Mouse (Mus musculus) telencephalon, adult 2 months (tissue): Measurements from ENCODE around the gene Klk15.
"Not testable (repeated sequence)": the region's sequence is repeated elsewhere in the genome, so short reads cannot be mapped to it uniquely, and the experiment has no call there.

ENCODE experiments used
- DNase-seq: peaks from one replicate; pipeline ENCODE4 v3.0.0-alpha.2; 2011; ENCODE audit warnings: low read depth, low spot score

Gene Klk15

GRCm38 (mm10) chr7:43933440-43933839, at the start of gene Klk15:
Gene Klk15 (plus strand): TSS chr7:43933740.
- DNase-seq = no peak

- DNase-seq = no peak
These were observed 42.2 kb upstream of the Klk15 start for GRCm38 (mm10) chr7:43891365-43891764.

- DNase-seq = no peak
These were observed 41.8 kb upstream of the Klk15 start for GRCm38 (mm10) chr7:43891788-43892187.

- peak; percentile 45 for DNase-seq
These were observed 38.7 kb upstream of the Klk15 start for GRCm38 (mm10) chr7:43894836-43895235.

- DNase-seq = no peak
These were observed 18.7 kb upstream of the Klk15 start for GRCm38 (mm10) chr7:43914821-43915220.

GRCm38 (mm10) chr7:43918426-43918825, 15.1 kb upstream of the Klk15 start:
- no peak for DNase-seq

GRCm38 (mm10) chr7:43918871-43919270, 14.7 kb upstream of the Klk15 start:
- no peak for DNase-seq

- peak; percentile 23 for DNase-seq
These were observed 13.7 kb upstream of the Klk15 start for GRCm38 (mm10) chr7:43919559-43920451.

GRCm38 (mm10) chr7:43920582-43920981, 13.0 kb upstream of the Klk15 start:
- no peak for DNase-seq

- DNase-seq = no peak
These were observed 12.5 kb upstream of the Klk15 start for GRCm38 (mm10) chr7:43921087-43921486.

GRCm38 (mm10) chr7:43921941-43922340, 11.6 kb upstream of the Klk15 start:
- DNase-seq = no peak

GRCm38 (mm10) chr7:43925985-43926384, 7.6 kb upstream of the Klk15 start:
- no peak for DNase-seq

- no peak for DNase-seq
These were observed 5.0 kb upstream of the Klk15 start for GRCm38 (mm10) chr7:43928521-43928920.

- DNase-seq = no peak
These were observed 1.2 kb upstream of the Klk15 start for GRCm38 (mm10) chr7:43932337-43932736.

- DNase-seq = no peak
These were observed 1.2 kb downstream of the Klk15 start for GRCm38 (mm10) chr7:43934747-43935146.

GRCm38 (mm10) chr7:43936551-43936950, 3.0 kb downstream of the Klk15 start:
- DNase-seq = no peak

GRCm38 (mm10) chr7:43942293-43942692, 8.8 kb downstream of the Klk15 start:
- DNase-seq = not testable (repeated sequence)

- DNase-seq = no peak
These were observed 11.3 kb downstream of the Klk15 start for GRCm38 (mm10) chr7:43944727-43945264.

GRCm38 (mm10) chr7:43950364-43950763, 16.8 kb downstream of the Klk15 start, which contains the start of gene Klk1b8:
Gene Klk1b8 (plus strand): TSS chr7:43950664.
- DNase-seq = no peak

GRCm38 (mm10) chr7:43952703-43953102, 19.2 kb downstream of the Klk15 start:
- peak; percentile 12 for DNase-seq

GRCm38 (mm10) chr7:43966451-43966850, 32.9 kb downstream of the Klk15 start, which contains the start of gene Klk1b1:
Gene Klk1b1 (plus strand): TSS chr7:43966751.
- no peak for DNase-seq

GRCm38 (mm10) chr7:43967058-43967457, 33.5 kb downstream of the Klk15 start:
- no peak for DNase-seq

GRCm38 (mm10) chr7:43967612-43968011, 34.1 kb downstream of the Klk15 start:
- no peak for DNase-seq
